Mouse (Mus musculus) T-helper 17 cell (primary cell): Measurements from ENCODE around the gene Prnp.

Experiments used
- in situ Hi-C, 2 experiments: fragments of 300-600 bp; cut with MboI, MseI; formaldehyde crosslinking; loops; 1 replicate in 1 of 2; 2 replicates in 1 of 2; pipeline ENCODE4 v1.15.1; 2025; ENCODE audit warnings: high pct_unique_total_duplicates in 2 of 2

Prnp gene

GRCm38 (mm10) chr2:131909683-131910572, at the start of gene Prnp, which contains the start of gene Prn:
Gene Prnp, plus strand, starts transcription at chr2:131909928.
Gene Prn, plus strand, starts transcription at chr2:131909957.
- in situ Hi-C loops: no loop called here

- in situ Hi-C loops: no loop called here
Observed at GRCm38 (mm10) chr2:131862617-131863275, 47.0 kb upstream of the Prnp start.

GRCm38 (mm10) chr2:131863472-131863871, 46.3 kb upstream of the Prnp start:
- in situ Hi-C loops: no loop called here

GRCm38 (mm10) chr2:131864262-131864796, 45.4 kb upstream of the Prnp start:
- in situ Hi-C loops: no loop called here

GRCm38 (mm10) chr2:131866676-131867075, 43.1 kb upstream of the Prnp start:
- in situ Hi-C loops: no loop called here

DNA sequence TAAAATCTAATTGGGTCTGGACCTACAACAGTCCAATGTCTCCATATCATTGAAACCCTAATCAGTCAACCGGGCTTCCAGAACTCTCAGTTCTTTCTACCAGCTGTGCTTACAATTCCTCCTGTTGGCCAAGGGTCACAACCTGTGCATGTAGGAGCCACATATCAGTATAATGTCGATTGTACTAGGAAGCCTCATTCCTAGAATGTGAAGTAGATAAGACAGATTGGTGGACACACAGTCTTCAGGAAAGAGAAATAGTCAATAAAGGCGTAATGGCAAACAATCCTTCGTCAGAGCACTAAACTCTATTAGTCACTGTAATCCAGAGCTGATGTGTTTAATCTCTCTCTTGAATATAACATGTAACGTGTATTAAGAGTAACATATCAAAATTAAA, 40.7 kb upstream of the Prnp start:
- in situ Hi-C loops: no loop called here

GRCm38 (mm10) chr2:131873376-131873775, 36.4 kb upstream of the Prnp start:
- in situ Hi-C loops: no loop called here

- in situ Hi-C loops: no loop called here
Observed at GRCm38 (mm10) chr2:131876551-131877265, 33.0 kb upstream of the Prnp start.

GRCm38 (mm10) chr2:131881766-131882165, 28.0 kb upstream of the Prnp start:
- in situ Hi-C loops: no loop called here

DNA sequence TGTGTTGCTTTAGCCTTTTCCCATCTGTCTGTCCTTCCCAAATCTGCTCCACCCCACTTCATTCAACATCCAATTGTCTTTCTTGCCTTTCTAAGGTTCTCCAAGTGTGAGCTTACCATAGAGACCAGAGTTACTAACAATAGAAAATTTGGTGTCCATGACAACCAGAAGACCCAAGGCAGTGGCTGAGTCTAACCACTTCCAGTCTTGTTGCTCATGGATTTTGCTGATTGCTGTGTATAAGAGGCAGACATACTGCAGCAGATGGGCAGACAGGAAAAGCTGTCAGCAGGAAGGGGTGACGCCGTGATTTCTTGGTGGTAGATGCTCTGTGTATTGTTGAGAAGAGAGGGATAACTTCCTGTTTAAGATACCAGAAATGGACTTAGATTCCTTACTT, 26.6 kb upstream of the Prnp start:
- in situ Hi-C loops: no loop called here

DNA sequence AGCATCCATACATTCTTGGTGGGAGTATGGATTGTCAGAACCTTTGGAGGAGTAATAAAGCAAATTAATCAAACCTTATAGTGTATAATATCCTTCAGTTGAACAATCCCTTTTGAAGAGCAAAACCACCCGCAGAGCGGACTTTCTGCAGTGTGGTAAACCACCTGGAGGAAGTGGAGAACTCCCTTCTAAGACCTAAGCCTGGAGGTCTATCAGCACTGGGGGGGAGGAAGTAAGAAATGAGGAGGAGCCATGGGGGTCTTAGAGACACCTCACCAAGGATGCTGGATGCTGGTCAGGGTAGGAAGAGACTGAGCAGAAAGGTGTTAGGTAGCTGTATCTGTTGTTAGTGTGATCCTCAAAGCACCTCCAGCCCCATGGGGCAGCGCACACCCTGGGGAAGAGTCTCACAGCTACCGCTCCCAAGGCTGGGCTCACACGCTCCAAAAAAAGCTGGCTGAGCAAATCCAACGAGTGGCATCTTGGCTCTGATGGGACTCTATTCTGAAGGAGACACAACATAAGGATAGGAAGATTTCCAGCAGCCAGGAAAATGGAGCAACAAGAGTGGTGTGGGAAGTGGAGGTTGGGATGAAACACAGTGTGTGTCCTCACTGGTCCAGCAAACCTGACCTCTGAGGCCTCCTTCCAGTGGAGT, 23.1 kb upstream of the Prnp start:
- in situ Hi-C loops: no loop called here

DNA sequence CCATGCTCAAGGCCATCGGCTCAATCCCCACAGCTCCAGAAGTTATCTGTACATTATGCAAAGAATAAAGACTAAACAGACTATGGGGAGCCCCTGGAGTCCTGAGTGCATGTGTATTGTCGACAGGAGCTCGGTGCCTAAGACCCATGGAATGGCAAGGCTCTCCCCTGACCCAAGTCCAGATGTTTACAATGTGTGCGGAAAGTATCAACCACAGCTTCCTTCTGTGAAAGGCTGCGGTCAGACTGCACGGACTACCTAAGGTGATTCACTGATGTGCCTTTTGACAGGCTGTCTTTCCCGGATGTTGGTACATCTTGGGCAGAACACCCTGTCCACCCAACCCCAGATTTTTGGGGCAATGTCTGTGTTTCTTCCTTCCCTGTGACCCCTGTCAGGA, 21.5 kb upstream of the Prnp start:
- in situ Hi-C loops: no loop called here

- in situ Hi-C loops: loop anchor here in 1 of 2 experiments (10.0 kb wide), 1 partner anchor 68 kb away; no protein-coding TSS in a partner anchor
Observed at GRCm38 (mm10) chr2:131892534-131892933, 17.2 kb upstream of the Prnp start.

DNA sequence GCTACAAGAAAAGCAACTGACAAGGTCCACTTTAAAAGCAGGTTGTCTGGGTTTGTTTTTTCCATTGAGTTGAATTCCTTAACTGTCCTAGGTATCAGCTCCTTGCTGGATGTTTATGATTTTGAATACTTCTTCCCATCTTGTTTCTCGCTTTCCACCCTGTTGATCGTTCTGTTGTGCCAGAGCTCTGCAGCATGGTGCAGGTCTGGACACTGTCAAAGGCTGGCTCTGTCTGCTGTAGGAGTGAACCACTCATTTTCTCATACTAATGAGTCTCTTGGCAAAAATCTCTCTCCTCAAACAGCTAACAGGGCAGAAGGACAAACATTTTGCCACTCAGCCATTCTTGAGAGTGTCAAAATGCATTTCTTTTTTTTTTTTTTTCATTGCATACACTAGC, 14.6 kb upstream of the Prnp start:
- in situ Hi-C loops: loop anchor here in 1 of 2 experiments (10.0 kb wide), 1 partner anchor 70 kb away; no protein-coding TSS in a partner anchor

GRCm38 (mm10) chr2:131896011-131896410, 13.7 kb upstream of the Prnp start:
- in situ Hi-C loops: loop anchor here in 1 of 2 experiments (10.0 kb wide), 1 partner anchor 71 kb away; no protein-coding TSS in a partner anchor

GRCm38 (mm10) chr2:131897336-131898109, 12.2 kb upstream of the Prnp start:
- in situ Hi-C loops: loop anchor here in 1 of 2 experiments (10.0 kb wide), 1 partner anchor 73 kb away; no protein-coding TSS in a partner anchor

- in situ Hi-C loops: loop anchor here (5.0 kb wide), 2 partner anchors 45 kb away; partner anchors contain the start of gene Erv3 (in 1 of the 2)
Observed at GRCm38 (mm10) chr2:131902423-131902822, 7.3 kb upstream of the Prnp start.

GRCm38 (mm10) chr2:131902867-131903266, 6.9 kb upstream of the Prnp start:
- in situ Hi-C loops: loop anchor here (5.0 kb wide), 2 partner anchors 44 to 46 kb away; partner anchors contain the start of gene Erv3 (in 1 of the 2)

DNA sequence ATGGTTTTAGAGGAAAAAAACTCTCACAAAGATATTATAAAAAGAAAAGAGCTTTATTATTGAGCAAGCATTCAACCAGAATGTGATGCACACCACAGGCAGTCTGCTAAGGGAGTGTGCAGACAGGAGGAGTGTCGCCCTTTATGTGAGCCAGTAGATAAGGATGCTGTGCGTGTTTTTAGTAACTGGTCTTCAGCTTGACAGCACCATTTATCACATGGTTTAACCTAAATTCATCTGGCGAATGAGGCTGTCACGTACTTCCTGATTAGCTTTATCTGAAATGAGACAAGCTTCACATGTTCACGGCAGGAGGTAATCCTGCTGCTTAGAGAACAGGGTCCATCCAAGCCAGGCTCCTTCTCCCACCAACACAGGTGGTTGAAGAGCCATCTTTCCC, 4.7 kb upstream of the Prnp start:
- in situ Hi-C loops: no loop called here

- in situ Hi-C loops: no loop called here
Observed at GRCm38 (mm10) chr2:131905776-131906175, 4.0 kb upstream of the Prnp start.
